Mouse (Mus musculus): ENCODE measurements at regions not wholly inside any gene's neighbourhood (a gene's known extent, or its start where the extent isn't known, plus 50 kb on each side); places are given as distances from the start of the nearest gene placed in this dataset.

DNA sequence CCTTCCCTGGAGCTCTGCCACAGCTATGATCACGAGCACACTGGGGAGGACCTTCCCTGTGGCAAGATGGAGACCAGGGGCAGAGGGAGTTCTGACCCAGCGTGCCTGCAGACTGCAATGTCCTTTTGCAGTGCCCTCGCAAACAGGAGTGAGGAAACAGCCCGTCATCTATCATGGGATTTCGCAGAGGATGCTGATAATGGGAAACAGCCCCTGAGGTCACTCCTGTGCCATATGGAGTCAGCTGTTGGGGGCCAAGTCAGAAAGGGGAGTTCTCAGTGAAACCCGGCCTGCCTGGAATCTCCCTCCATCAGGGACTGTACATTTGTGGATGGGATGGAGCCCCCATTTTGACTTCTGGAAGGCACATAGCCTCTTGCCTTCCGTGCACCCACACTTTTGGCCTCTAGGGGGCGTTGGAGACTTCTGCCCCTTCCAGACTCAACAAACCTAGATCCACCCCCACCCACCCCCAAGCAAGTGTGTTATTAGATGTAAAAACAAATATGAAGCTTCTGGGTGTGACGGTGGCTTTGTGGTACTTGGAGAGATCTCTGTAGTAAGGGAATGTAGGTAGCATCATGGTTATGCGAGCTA is 98.1 kb downstream of the Kdr start:
- DNase-seq (ENCODE audit: low read depth), result no peak

DNA sequence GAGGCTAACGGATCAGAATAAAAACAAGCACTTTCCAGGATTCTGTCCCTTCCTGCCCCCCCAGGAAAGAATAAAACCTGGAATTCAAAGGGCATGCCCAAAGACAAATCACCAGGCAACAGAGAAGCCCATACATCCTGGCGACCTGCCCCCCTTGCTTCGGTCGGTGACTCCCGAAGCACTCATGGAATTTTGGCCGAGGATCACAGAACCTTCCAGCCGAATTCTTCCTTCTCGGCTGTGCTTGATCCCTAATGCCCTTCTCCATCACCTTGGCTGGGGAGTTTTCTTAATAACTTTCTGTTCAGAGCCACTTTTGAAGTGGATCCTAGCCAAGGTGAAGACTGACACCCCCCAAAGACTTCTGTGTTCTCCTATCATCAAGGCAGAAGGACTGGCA is 99.9 kb downstream of the Kdr start:
- DNase-seq (ENCODE audit: low read depth), result no peak

GRCm38 (mm10) chr5:75877609-75877971 is 100.7 kb downstream of the Kdr start:
- no peak for DNase-seq (ENCODE audit: low read depth)

GRCm38 (mm10) chr5:75876871-75877608 is 101.2 kb downstream of the Kdr start:
- DNase-seq (ENCODE audit: low read depth), result no peak

- peak; percentile 77 for DNase-seq (ENCODE audit: low read depth)
Observed at GRCm38 (mm10) chr5:75871120-75871519, 107.1 kb downstream of the Kdr start.

- DNase-seq (ENCODE audit: low read depth), result no peak
Observed at GRCm38 (mm10) chr5:75870666-75871065, 107.6 kb downstream of the Kdr start.

GRCm38 (mm10) chr5:75869535-75869934 is 108.7 kb downstream of the Kdr start:
- DNase-seq (ENCODE audit: low read depth), result no peak

GRCm38 (mm10) chr5:75865096-75865495 is 113.2 kb downstream of the Kdr start:
- no peak for DNase-seq (ENCODE audit: low read depth)

DNA sequence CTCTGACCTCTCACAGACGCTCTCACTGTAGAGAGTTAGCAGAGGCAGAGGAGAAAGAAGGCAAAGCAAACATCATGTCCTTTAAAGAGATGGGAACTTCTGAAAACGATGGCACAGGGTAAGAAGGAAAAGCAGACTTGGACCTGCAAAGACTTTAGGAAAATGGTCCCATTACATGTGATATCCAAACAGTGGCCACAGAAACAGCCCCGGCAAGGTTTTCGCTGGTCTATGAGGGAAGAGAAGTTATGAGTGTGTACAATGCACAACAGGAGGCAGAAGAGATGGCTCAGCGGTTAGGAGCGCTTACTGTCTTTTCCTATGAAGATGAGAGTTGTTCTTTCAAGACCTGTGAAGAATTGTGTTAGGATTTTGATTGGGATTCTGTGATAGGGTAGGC is 114.9 kb downstream of the Kdr start:
- DNase-seq (ENCODE audit: low read depth), result no peak

- peak; percentile 68 for DNase-seq (ENCODE audit: low read depth)
Observed at GRCm38 (mm10) chr5:75862630-75862991, 115.6 kb downstream of the Kdr start.

GRCm38 (mm10) chr5:75861916-75862629 is 116.2 kb downstream of the Kdr start:
- DNase-seq (ENCODE audit: low read depth), result no peak

DNA sequence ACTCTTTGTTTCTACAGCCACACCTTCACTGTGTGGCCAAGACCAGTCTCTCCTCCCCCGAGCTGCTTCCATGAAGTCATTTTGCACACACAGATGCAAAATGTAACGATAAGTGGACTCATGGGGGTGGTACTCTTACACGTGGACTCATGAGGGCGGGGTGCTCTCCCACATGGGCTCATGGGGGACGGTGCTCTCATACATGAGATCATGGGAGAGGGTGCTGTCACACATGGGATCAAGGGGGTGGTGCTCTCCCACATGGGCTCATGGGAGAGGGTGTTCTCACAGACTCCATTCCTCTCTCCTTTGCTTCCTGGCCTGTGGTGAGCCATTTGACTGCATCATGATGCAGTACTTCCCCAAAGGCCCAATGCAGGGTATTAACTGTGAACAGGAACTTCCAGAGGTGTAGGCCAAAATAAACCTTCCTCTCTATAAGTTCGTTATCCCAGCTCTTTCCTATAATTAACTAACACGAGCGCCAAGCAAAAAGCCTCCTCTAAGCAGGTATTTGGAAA is 118.9 kb downstream of the Kdr start:
- no peak for DNase-seq (ENCODE audit: low read depth)

- peak; percentile 38 for DNase-seq (ENCODE audit: low read depth)
Observed at GRCm38 (mm10) chr5:75850855-75851254, 127.4 kb downstream of the Kdr start.

DNA sequence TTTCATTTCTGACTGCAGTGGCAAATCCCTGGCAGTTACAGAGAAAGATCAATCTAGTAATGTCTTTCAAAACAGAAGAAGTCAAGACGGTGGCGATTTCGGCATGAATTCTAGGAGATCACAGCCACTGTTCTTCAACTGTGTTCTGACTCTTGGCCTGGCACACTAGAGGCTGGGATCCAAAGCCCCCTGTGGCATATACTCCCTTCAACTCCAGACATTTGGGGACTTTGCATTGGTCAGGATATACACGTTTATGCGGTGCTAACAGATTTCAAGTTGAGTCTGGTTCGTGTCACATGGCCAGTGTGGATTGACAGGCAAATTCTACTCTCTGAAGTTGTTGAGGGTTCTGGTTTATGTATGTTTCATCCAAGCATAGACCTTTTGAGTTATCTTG is 130.3 kb downstream of the Kdr start:
- no peak for DNase-seq (ENCODE audit: low read depth)

DNA sequence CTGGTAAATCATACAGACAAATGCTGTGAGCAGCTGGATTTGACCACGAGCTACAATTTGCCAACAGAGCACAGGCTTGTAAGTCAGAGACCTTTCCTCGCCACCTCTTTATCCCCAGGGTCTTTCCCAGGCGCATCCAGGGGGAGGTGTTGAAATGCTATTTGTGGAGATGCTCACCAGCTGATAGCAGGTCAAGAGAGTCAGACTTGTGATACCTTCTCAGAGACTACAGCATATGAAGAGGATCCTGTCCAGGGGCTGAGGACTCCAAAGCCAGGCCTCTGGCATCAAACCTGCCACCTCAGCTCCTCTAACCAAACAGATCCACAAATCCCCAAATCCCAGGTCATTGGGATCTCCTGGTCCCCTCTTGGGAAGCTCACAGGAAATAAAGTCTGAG is 130.9 kb downstream of the Kdr start:
- DNase-seq (ENCODE audit: low read depth), result no peak

GRCm38 (mm10) chr5:75846016-75846415 is 132.2 kb downstream of the Kdr start:
- no peak for DNase-seq (ENCODE audit: low read depth)

DNA sequence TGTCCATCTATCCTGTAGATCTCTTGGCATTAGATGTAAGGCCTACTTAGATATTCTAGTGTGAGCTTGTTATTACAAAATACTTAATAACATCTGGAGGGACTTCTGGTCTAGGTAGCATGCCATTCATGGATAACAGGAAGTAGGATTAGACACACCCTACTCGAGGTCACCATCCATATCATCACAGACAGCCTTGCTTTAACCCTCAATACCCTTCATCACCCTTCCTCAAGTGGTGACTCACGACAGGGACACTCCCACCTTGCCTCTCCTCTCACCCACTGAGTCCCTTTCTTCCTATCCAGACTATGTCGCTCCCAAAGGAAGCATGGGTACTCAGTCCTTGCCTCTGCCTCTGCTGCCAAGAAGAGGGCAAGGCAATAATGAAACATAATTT is 134.5 kb downstream of the Kdr start:
- DNase-seq (ENCODE audit: low read depth), result peak; percentile 41

- DNase-seq (ENCODE audit: low read depth), result peak; percentile 81
Observed at GRCm38 (mm10) chr5:75840421-75840820, 137.8 kb downstream of the Kdr start.

- DNase-seq (ENCODE audit: low read depth), result no peak
Observed at GRCm38 (mm10) chr5:75835556-75835961, 142.7 kb downstream of the Kdr start.

DNA sequence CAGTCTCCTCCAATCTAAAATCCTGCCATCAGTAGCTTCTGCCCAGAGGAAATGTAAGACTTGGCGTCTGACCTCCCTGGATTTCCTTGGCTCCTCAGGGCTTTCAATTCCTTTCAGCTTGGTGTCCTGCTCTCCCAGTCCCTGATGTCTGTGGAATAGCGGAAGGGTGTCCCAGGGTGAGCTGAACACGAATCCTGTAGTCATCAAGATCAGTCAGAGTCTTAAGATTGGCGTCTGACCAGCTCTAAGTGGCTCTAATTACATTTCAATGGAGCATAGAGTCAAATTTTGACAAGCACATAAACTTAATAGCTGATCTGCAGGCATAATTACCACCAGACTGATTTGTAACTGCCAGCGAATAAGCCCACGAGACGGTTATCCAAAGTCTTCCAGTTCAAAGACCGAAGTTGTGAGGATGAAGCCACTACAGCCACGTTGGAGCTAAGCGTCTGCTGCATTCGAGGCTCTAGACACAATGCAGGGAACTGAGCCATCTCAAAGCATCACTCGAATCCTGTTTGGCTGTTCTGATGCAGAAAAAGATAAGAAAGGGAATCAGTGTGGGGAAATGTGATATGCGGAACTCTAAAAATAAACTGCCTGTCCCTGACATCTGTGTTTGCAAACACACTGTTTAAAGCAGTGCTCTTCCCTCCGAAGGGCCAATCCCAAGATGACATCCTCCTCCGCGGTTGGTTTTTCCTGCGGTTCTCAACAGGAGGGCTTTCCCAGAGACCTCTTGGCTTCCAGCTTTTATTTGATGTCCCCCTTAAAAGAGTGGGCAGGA is 143.3 kb downstream of the Kdr start:
- no peak for DNase-seq (ENCODE audit: low read depth)

DNA sequence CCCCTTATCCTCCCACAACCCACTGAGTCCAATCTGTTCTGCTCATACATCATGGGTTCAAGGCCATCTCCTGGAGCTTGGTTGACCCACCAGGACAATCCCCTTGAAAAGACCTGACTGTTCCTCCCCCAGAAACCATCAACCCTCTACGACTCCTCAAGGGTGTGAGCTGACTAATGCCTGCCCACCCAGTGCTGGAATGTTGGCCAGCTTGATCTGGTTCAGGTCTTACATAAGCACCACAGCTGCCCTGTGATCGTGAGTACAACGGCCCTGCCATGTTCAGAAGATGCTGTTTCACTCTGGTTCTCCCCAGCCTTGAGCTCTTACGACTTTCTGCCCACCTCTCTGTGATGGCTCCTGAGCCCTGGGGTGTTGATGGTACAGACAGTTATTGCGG is 145.9 kb downstream of the Kdr start:
- DNase-seq (ENCODE audit: low read depth), result no peak

DNA sequence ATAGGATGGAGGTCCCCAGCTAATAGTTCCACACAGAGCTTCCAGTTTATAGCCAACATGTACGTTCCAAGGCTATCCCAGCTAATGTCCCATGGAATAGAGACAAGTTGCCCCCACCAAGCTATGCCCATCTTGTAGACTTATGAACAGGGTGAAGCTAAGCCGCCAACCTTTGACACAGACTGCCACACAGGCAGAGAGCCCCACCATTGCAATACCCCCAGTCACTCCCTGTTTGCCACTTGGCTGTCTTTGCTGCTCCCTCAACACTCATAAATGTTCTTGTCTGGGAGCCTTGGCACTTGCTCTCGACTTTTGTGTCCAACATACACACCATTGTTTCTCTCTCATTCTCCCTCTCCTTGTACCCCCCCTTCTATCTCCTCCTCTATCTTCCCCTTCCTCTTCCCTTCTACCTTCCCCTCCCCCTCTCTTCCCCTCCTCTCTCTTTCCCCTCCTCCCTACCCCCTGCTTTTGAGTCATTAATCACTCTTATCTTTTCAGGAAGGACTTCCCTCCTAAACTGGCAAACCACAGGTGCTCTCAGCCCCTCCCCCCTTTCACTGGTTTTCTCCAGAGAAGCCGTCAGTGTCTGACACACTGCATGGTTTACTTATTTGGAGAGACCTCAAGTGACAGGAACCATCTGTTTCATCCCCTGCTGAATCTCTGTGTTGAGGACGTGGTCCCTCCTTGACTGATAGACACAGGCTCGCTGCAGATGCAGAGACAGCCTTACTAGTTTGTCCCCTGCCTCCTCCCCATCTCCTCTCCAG is 148.2 kb downstream of the Kdr start:
- peak; percentile 99 for DNase-seq (ENCODE audit: low read depth)
